Mouse (Mus musculus) C2C12 (cell line): Measurements from ENCODE around the gene Emc3.

ENCODE experiments used
- CEBPB ChIP-seq: IDR thresholded peaks from one replicate; pipeline ENCODE4 v1.6.1; 2011; ENCODE audit warnings: low read depth, mild to moderate bottlenecking, control low read depth, moderate library complexity
- CTCF ChIP-seq: IDR thresholded peaks from one replicate; pipeline ENCODE4 v1.5.1; 2011; ENCODE audit not compliant: control insufficient read depth, insufficient read depth, insufficient read length
- FOSL1 ChIP-seq: IDR thresholded peaks from one replicate; pipeline ENCODE4 v1.8.0; 2011; ENCODE audit warnings: mild to moderate bottlenecking, low read length; ENCODE audit not compliant: poor library complexity, insufficient read depth, severe bottlenecking
- MAX ChIP-seq: IDR thresholded peaks from one replicate; pipeline ENCODE4 v1.6.1; 2011; ENCODE audit warnings: mild to moderate bottlenecking, control low read depth
- USF1 ChIP-seq: IDR thresholded peaks from one replicate; pipeline ENCODE4 v1.6.1; 2011; ENCODE audit warnings: low read depth, mild to moderate bottlenecking, control low read depth, moderate library complexity

DNA sequence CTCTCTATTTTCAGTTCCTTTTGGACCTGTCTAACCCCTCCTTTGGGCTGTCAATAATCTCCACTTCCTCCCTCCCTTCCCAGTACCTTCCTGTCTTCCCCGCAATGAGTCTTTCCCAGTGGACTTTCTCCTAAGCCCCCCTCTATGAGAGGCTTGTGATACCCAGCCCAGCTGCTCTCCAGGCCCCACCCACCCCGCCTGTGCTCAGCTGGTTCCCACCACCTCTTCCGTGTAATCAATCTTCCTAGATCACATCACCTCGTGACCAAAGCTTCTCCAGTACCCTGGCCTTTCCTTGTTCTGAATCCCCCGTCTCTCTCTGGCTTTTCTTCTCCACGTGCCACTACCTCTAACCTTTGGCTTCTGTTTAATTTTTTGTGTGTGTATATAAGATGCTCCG, 54.1 kb downstream of the Emc3 start:
- TF ChIP-seq MAX (no peak), CTCF (no peak), CEBPB (no peak), USF1 (no peak), FOSL1 (no peak)
